Mouse (Mus musculus): ENCODE data around the gene Klhl12.

GRCm38 (mm10) chr1:134513876-134514590 lies 58.7 kb downstream of the Klhl12 start:
- TF ChIP-seq CTCF (IDR thresholded peaks at IDR 0.05; ENCODE audit: borderline replicate concordance, control insufficient read depth, extremely low read depth, insufficient read depth, low read length, poor library complexity): no peak
- TF ChIP-seq POLR2A (IDR thresholded peaks at IDR 0.05; ENCODE audit: control insufficient read depth, extremely low read depth, insufficient read depth, low read length, poor library complexity): no peak

Measured in thymus, adult 2 months (tissue).